Mouse (Mus musculus) embryonic fibroblast, embryonic 13.5 days (primary cell): ENCODE results near the gene Gm6899.

ENCODE experiments used
- CTCF ChIP-seq: IDR thresholded peaks from 2 replicates; pipeline ENCODE4 v1.5.1; 2011; ENCODE audit warnings: mild to moderate bottlenecking, control low read depth, low read length, moderate library complexity, borderline replicate concordance; ENCODE audit not compliant: insufficient read depth
- POLR2A ChIP-seq: IDR thresholded peaks from 2 replicates; pipeline ENCODE4 v1.6.1; 2011; ENCODE audit warnings: low read depth, mild to moderate bottlenecking, control low read depth, low read length, moderate library complexity

- no peak for TF ChIP-seq CTCF
- TF ChIP-seq POLR2A: peak; percentile 63
Measured at GRCm38 (mm10) chr11:26593061-26594059, at the start of gene Gm6899, which contains the start of gene Vrk2.
